8 mouse cellular contexts compared by ENCODE assay signal in genomic region chr8:122567361-122568108, GRCm38 (mm10). TPM values are rescaled to one million over a fixed set of nuclear protein-coding genes. Genes with fewer than 3 reads are reported as not detected.
DNase-seq lines count a peak whose midpoint lies in the region; ATAC-seq lines count a peak whose summit lies in the region.

Cdt1 (plus strand) TSS chr8:122568015.

- peak; percentile 99 for DNase-seq in ZHBTc4 (ENCODE audit: low read depth, low spot score)
- peak; percentile 89 to 93 for DNase-seq in gastrocnemius, adult 8-10 months (ENCODE audit: low spot score in 2 of 2)
- peak; percentile 97 for DNase-seq in induced T-regulatory cell, adult 2 months (ENCODE audit: low read depth)
- peak; percentile 89 to 96 for DNase-seq in left cerebral cortex, adult 9 months (ENCODE audit: low spot score in 2 of 2)
- peak; percentile 95 for DNase-seq in right cerebral cortex, postnatal 14 days
- peak; percentile 92 to 94 for DNase-seq in urinary bladder, postnatal 36 days (ENCODE audit: low spot score in 2 of 2)

- ATAC-seq in common myeloid progenitor, adult 5-6 weeks (replicated peaks; ENCODE audit: low read depth, poor library complexity, severe bottlenecking) = peak; percentile 88
- ATAC-seq in megakaryocyte progenitor cell, adult 5-6 weeks (replicated peaks; ENCODE audit: poor library complexity) = peak; percentile 81

RNA-seq across cellular contexts. Expression of gene Cdt1, which starts in this region (rescaled TPM):
- 38.7 and 53.3 TPM in 2 replicates for total RNA-seq in common myeloid progenitor, adult 5-6 weeks (2017)
- 1 to 10 TPM in 1 of 4 experiments, under 1 TPM in 3; 0.47 to 1.0 (median 0.83) TPM for total RNA-seq in gastrocnemius, adult 8-10 months (2022)
- total RNA-seq in megakaryocyte progenitor cell, adult 5-6 weeks (2015) = 52.4 and 62.0 TPM in 2 replicates
- total RNA-seq in megakaryocyte progenitor cell, adult 5-6 weeks (2017) = 40.8 and 49.6 TPM in 2 replicates

Comparison
In these comparisons a context has a peak if more than half of its experiments do, and no peak if none do; other contexts are left out.
1. Peak in every context shown above with its lines: DNase-seq and ATAC-seq.
2. RNA of gene Cdt1 (total RNA-seq): 38.7 to 53.3 TPM in common myeloid progenitor, adult 5-6 weeks and 40.8 to 62.0 TPM in megakaryocyte progenitor cell, adult 5-6 weeks; 0.47 to 1.0 TPM in gastrocnemius, adult 8-10 months; every median in the first group is over 10 times any median in the second.